Mouse (Mus musculus): Measurements from ENCODE around the gene Tet1. TPM values are rescaled to one million over a fixed set of nuclear protein-coding genes. Genes with fewer than 3 reads are reported as not detected.
A peak's percentile ranks its signal among the peaks of the same experiment; 100 is the strongest.
"Not testable (repeated sequence)": the region's sequence is repeated elsewhere in the genome, so short reads cannot be mapped to it uniquely, and the experiment has no call there.

Tet1 gene
- total RNA-seq, 1 experiment from 2014 or later = 2.7 TPM

DNA sequence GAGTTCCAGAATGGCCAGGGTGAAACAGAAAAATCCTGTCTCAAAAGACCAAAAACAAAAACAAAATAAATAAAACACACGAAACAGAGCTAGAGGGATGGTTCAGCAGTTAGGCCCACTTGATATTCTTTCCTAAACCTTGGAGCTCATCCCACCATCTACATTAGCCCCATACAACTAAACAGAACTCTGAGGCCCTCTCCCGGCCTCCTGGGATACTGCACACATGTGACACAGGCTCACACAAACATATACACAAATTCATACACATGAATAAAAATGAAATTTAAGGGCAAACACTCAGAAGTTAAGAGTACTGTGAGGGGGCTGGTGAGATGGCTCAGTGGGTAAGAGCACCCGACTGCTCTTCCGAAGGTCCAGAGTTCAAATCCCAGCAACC lies 114.6 kb downstream of the Tet1 start:
- no peak for ATAC-seq (ENCODE audit: extremely low read depth, insufficient number of reproducible peaks, low FRiP score, poor library complexity, severe bottlenecking)

DNA sequence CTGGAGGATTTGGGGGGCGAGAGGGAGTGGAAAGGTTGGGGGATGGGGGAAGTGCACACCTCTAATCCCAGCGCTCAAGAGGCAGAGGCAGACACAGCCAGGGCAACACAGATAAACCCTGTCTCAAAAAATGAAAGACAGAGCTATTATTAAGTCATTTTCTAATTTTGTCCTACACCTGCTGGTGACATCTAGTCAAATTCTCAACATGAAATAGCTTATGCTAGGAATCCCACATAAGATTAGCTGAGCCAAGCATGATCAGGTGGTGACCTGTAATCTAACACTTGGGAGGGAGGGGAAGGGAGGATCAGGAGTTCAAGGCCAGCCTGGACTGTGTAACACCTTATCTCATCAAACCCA lies 115.7 kb downstream of the Tet1 start:
- ATAC-seq (ENCODE audit: extremely low read depth, insufficient number of reproducible peaks, low FRiP score, poor library complexity, severe bottlenecking) = no peak

- peak; percentile 98 for ATAC-seq (ENCODE audit: extremely low read depth, insufficient number of reproducible peaks, low FRiP score, poor library complexity, severe bottlenecking)
Observed at GRCm38 (mm10) chr10:62792177-62793090, 116.4 kb downstream of the Tet1 start, which contains the start of gene Ccar1. Ccar1 (minus strand) TSS chr10:62792286.

- no peak for ATAC-seq (ENCODE audit: extremely low read depth, insufficient number of reproducible peaks, low FRiP score, poor library complexity, severe bottlenecking)
Observed at GRCm38 (mm10) chr10:62791251-62792176, 117.3 kb downstream of the Tet1 start.

DNA sequence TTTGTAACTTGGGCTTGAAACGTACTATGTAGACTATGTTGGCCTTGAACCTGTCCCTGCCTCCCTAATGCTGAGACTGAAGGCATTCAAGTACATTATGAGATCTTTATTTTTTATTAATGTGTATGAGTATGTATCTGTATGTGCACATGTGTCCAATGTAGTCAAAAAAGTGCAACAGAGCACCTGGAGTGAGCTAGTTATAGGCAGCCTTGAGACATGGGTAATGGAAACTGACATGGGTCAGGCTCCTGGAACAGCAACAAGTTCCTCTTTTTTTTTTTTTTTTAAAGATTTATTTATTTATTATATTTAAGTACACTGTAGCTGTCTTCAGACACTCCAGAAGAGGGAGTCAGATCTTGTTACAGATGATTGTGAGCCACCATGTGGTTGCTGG lies 127.0 kb downstream of the Tet1 start:
- ATAC-seq (ENCODE audit: extremely low read depth, insufficient number of reproducible peaks, low FRiP score, poor library complexity, severe bottlenecking) = not testable (repeated sequence)

Other genes starting within 250 kb of the Tet1 start
- gene Stox1, start 182.9 kb downstream of the Tet1 start, total RNA-seq (2017) = 0.25 and 1.7 TPM in 2 replicates
- 148 and 164 TPM in 2 replicates for gene Ccar1, start 116.7 kb downstream of the Tet1 start, total RNA-seq (2017)
- 18.5 and 19.8 TPM in 2 replicates for gene Slc25a16, start 11.6 kb upstream of the Tet1 start, total RNA-seq (2017)
- 16.6 and 17.6 TPM in 2 replicates for gene Dna2, start 38.0 kb upstream of the Tet1 start, total RNA-seq (2017)
- gene Rufy2, start 71.2 kb upstream of the Tet1 start, total RNA-seq (2017) = 34.0 and 35.5 TPM in 2 replicates
- gene Hnrnph3, start 115.2 kb upstream of the Tet1 start, total RNA-seq (2017) = 127 and 138 TPM in 2 replicates
- gene Pbld2, start 115.3 kb upstream of the Tet1 start, total RNA-seq (2017) = 1.1 and 1.9 TPM in 2 replicates
- gene Pbld1, start 151.2 kb upstream of the Tet1 start, total RNA-seq (2017) = 1.4 and 1.6 TPM in 2 replicates
- not detected in 2 replicates for gene Atoh7, start 190.7 kb upstream of the Tet1 start, total RNA-seq (2017)